Mouse (Mus musculus) hindbrain, embryonic 11.5 days (tissue): ENCODE results near the gene Sfmbt2. TPM values are rescaled to one million over a fixed set of nuclear protein-coding genes. Genes with fewer than 3 reads are reported as not detected.

Experiments used
- ATAC-seq: fragments of 200-750 bp; cut with Nextera tagmentation; 2 replicates; pipeline ENCODE4 v1.8.0; 2017; ENCODE audit warnings: mild to moderate bottlenecking, moderate TSS enrichment, moderate library complexity; ENCODE audit not compliant: low FRiP score
- DNase-seq: peaks from one replicate; pipeline ENCODE4 v3.0.0-alpha.2; 2015; ENCODE audit warnings: low spot score
- H3K27ac ChIP-seq: fragments of 300-500 bp; sonication (generic); 2 replicates; pipeline ENCODE4 v1.5.1; 2014; ENCODE audit warnings: mild to moderate bottlenecking, low read depth, low read length
- H3K27me3 ChIP-seq: fragments of 300-500 bp; sonication (generic); 2 replicates; pipeline ENCODE4 v1.6.1; 2014; ENCODE audit warnings: mild to moderate bottlenecking, low read length, moderate library complexity, mixed read lengths; ENCODE audit not compliant: control insufficient read depth, insufficient read depth
- H3K36me3 ChIP-seq: fragments of 300-500 bp; sonication (generic); 2 replicates; pipeline ENCODE4 v1.6.1; 2014; ENCODE audit warnings: mild to moderate bottlenecking, low read length, moderate library complexity, mixed read lengths; ENCODE audit not compliant: control insufficient read depth, insufficient read depth
- H3K4me1 ChIP-seq: fragments of 300-500 bp; sonication (generic); replicated peaks from 2 replicates; pipeline ENCODE4 v1.6.1; 2014; ENCODE audit warnings: low read length, mixed read lengths; ENCODE audit not compliant: control insufficient read depth, insufficient read depth
- H3K4me2 ChIP-seq: fragments of 300-500 bp; sonication (generic); replicated peaks from 2 replicates; pipeline ENCODE4 v1.6.1; 2014; ENCODE audit warnings: mild to moderate bottlenecking, low read depth, low read length
- H3K4me3 ChIP-seq: fragments of 300-500 bp; sonication (generic); 2 replicates; pipeline ENCODE4 v1.5.1; 2014; ENCODE audit warnings: low read depth, low read length
- H3K9ac ChIP-seq: fragments of 300-500 bp; sonication (generic); 2 replicates; pipeline ENCODE4 v1.6.1; 2014; ENCODE audit warnings: low read depth, low read length
- H3K9me3 ChIP-seq: fragments of 300-500 bp; sonication (generic); 2 replicates; pipeline ENCODE4 v1.6.1; 2016; ENCODE audit warnings: low read length; ENCODE audit not compliant: control insufficient read depth
- WGBS: fragments of 180-500 bp; shearing (Covaris S2); extraction: QIAGEN DNeasy Blood & Tissue Kit; methylation state at CpG from one replicate; pipeline ENCODE4 v1.1.7; 2014; 5-methylcytosine and 5-hydroxymethylcytosine counted together
- polyA plus RNA-seq: library from polyadenylated mRNA; unstranded; fragments of >200 nt; fragmentation: Nextera tagmentation; extraction: Ambion mirVana; gene quantifications from 2 replicates; pipeline ENCODE4 v1.2.1, GENCODE M21; 2014

Sfmbt2 gene
- polyA plus RNA-seq, 1 experiment from 2014 or later: 2.6 TPM

DNA sequence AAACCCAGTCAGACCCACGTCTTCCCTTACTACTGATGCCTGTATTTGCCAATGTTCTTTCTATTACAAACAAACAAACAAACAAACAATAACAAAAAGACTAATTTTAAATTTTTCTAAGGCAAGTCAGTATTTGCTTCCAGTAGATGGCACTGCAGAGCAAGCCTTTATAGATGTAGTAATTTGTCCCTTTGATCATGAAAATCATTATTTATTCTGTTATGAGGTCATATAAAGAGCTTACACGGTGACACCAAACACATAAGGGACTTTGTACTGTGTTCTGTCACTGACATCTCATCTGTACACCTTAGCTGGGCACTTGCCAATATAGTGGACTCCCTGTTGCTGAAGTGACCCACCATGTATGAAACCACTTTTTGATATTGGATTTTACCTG, 4.0 kb upstream of the Sfmbt2 start:
- H3K9ac ChIP-seq: no peak overlapping the region
- H3K36me3 ChIP-seq: no peaks in the 10 kb centered on the region
- H3K4me2 ChIP-seq: no peak overlapping the region
- H3K4me3 ChIP-seq: no peak overlapping the region
- peaks cover 32% of the 10 kb centered on the region for H3K27me3 ChIP-seq
- WGBS: 36% methylated on average over 2 of the region's 2 CpGs
- no peaks in the 10 kb centered on the region for H3K9me3 ChIP-seq
- no peak overlapping the region for H3K27ac ChIP-seq
- peak; percentile 16 for DNase-seq
- H3K4me1 ChIP-seq: no peaks in the 10 kb centered on the region
- ATAC-seq: no peak

DNA sequence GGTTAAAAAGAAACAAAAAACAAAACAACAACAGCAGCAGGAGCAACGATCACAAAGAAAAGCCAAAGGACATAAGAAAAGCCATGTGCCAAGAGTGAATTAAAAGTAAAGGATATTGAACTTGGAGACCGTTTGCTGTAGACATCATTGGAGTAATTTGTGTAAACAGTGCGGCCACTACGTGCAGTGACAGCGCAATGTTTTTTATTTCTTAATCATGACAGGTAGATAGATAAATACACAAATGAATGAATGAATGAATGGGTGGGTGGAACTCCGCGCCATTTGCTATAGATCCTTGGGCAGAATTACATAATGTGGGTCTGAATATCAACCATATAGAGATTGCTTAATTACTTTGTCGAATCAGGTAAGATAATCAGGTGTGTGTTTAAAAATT, 634 bp upstream of the Sfmbt2 start:
- H3K4me1 ChIP-seq: 0 out of 2 replicates have a peak, but pooled peaks cover 5% of the 10 kb centered on the region
- H3K27ac ChIP-seq: no peak overlapping the region
- WGBS: 3% methylated on average over 8 of the region's 8 CpGs
- H3K9me3 ChIP-seq: no peaks in the 10 kb centered on the region
- H3K36me3 ChIP-seq: no peaks in the 10 kb centered on the region
- no peak for ATAC-seq
- no peak overlapping the region for H3K9ac ChIP-seq
- peaks cover 50% of the 10 kb centered on the region for H3K27me3 ChIP-seq
- H3K4me2 ChIP-seq: no peak overlapping the region
- no peak overlapping the region for H3K4me3 ChIP-seq
- peak; percentile 5 for DNase-seq

DNA sequence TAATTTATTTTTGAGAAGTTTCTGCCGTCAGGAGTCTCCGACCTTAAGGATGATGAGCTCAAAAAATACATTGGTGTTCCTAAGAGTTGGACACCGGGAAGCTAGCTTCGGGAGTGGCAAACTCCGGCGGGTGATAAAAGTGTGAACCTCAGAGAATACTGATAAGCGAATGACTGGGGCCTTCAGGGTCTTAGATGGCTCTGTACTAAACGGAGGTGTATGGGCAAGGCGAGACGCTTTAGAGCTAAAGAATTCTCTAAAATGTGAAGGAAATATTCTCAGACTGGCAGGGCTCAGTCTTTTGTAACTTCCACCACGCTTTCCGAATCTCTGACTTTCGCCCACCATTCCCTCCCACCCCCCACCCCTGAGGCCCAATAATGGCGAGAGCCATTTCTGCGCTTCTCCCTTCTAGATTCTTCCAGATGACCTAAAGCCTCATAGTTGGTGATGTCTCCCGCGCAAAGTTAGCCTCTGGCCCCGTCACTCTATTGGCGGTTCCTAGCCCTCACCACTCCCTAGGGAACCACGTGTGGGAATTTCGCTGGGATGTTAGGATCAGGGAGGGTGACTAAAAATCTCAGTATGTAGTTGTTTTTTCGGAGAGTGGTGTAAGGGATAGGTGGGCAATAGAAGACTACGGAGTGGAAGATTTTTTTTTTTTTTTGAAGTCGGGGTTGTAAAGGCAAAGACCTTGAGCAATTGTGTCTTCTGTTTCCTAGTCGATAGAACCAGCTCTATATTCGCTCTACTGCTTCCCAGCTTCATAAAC, 563 bp downstream of the Sfmbt2 start:
- ATAC-seq (no peak), DNase-seq (peak; percentile 49)
- no peaks in the 10 kb centered on the region for H3K9me3 ChIP-seq
- H3K27me3 ChIP-seq: peaks cover 57% of the 10 kb centered on the region
- WGBS: 1% methylated on average over 26 of the region's 26 CpGs
- peaks cover 5% of the 10 kb centered on the region; the same call in 1 of the 2 replicates for H3K4me1 ChIP-seq
- H3K4me3 ChIP-seq: no peak overlapping the region
- H3K4me2 ChIP-seq: no peak overlapping the region
- no peak overlapping the region for H3K27ac ChIP-seq
- no peak overlapping the region for H3K9ac ChIP-seq
- H3K36me3 ChIP-seq: no peaks in the 10 kb centered on the region

DNA sequence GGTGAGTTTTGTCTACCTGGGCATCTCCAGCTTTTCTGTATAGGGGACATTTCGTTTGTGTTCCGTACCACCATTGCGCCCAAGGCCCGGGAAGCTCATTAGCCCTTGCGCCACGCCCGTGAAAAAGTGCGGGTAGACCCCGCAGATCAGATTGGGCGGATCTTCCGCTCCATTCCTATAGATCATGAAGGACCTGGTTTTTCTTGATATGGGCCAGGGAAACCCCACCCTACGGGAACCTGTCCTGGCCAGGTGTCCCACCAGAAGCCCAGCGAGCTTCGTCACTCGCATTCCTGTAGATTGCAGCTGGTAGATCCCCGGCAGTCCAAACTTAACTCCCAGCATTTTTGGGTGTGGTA, 1.1 kb downstream of the Sfmbt2 start:
- peaks cover 5% of the 10 kb centered on the region; the same call in 1 of the 2 replicates for H3K4me1 ChIP-seq
- no peaks in the 10 kb centered on the region for H3K36me3 ChIP-seq
- no peaks in the 10 kb centered on the region for H3K9me3 ChIP-seq
- H3K27ac ChIP-seq: no peak overlapping the region
- H3K4me3 ChIP-seq: no peak overlapping the region
- no peak overlapping the region for H3K9ac ChIP-seq
- H3K27me3 ChIP-seq: peaks cover 61% of the 10 kb centered on the region
- WGBS: under 1% methylated on average over 16 of the region's 16 CpGs
- peak; percentile 44 for DNase-seq
- ATAC-seq: no peak
- H3K4me2 ChIP-seq: no peak overlapping the region

DNA sequence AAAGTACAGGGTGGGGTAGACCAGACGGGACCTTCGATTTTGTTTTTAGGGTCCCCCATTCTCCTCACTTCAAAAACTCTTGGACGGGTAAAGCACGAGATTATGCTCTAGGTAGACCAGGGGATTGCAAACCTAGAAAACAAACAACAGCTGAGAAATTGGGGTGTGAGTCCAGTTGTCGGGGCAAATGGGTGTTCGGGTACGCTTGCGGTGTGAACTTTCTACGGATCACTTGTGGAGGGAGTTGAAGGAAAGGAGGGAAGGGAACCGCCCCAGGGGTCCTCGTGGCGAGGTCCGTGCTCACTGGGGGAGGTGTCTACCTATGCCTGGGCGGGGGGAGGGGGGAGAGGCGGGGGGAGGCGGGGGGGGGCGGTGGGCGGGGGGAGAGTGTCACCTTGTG, 1.6 kb downstream of the Sfmbt2 start:
- DNase-seq: peak; percentile 30
- Histone ChIP-seq H3K4me1 (peaks cover 5% of the 10 kb centered on the region; the same call in 1 of the 2 replicates), H3K27me3 (peaks cover 60% of the 10 kb centered on the region)

DNA sequence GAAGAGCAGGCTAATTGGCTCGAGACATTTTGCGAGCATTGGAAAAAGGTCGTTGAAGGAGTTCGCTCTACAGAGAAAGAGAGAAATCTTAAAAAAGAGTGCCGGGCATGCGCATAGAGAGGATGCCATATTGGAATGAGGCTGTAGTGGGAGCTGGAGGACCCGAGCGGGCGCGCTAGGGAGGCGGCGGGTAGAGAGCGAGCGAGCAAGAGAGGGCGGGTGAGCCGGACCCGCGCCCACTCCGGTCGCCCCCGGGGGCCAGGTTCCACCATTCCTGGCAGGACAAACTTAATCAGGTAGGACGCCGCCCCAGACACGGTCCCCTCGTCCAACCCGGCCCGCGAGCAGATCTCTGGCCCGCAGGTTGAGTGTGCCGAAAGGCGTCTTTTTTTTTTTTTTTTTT, 2.0 kb downstream of the Sfmbt2 start:
- peak; percentile 81 for DNase-seq
- H3K4me1 ChIP-seq: peaks cover 5% of the 10 kb centered on the region; the same call in 1 of the 2 replicates
- H3K27ac ChIP-seq: no peak overlapping the region
- peaks cover 56% of the 10 kb centered on the region for H3K27me3 ChIP-seq
- no peaks in the 10 kb centered on the region for H3K9me3 ChIP-seq
- peak overlapping the region; percentile 45; the same call in 1 of the 2 replicates for H3K9ac ChIP-seq
- peak overlapping the region; percentile 41 for H3K4me3 ChIP-seq
- peak overlapping the region; percentile 90 for H3K4me2 ChIP-seq
- no peaks in the 10 kb centered on the region for H3K36me3 ChIP-seq
- WGBS: under 1% methylated on average over 26 of the region's 31 CpGs
- ATAC-seq: peak; percentile 85

More for the DNA sequence above, 1.6 kb downstream of the Sfmbt2 start:
- no peak overlapping the region for H3K9ac ChIP-seq
- peak; percentile 13; the same call in 1 of the 2 replicates for ATAC-seq
- WGBS: 2% methylated on average over 10 of the region's 18 CpGs
- H3K4me3 ChIP-seq: peak overlapping the region; percentile 41
- no peak overlapping the region for H3K27ac ChIP-seq
- H3K9me3 ChIP-seq: no peaks in the 10 kb centered on the region
- peak overlapping the region; percentile 90 for H3K4me2 ChIP-seq
- H3K36me3 ChIP-seq: no peaks in the 10 kb centered on the region

DNA sequence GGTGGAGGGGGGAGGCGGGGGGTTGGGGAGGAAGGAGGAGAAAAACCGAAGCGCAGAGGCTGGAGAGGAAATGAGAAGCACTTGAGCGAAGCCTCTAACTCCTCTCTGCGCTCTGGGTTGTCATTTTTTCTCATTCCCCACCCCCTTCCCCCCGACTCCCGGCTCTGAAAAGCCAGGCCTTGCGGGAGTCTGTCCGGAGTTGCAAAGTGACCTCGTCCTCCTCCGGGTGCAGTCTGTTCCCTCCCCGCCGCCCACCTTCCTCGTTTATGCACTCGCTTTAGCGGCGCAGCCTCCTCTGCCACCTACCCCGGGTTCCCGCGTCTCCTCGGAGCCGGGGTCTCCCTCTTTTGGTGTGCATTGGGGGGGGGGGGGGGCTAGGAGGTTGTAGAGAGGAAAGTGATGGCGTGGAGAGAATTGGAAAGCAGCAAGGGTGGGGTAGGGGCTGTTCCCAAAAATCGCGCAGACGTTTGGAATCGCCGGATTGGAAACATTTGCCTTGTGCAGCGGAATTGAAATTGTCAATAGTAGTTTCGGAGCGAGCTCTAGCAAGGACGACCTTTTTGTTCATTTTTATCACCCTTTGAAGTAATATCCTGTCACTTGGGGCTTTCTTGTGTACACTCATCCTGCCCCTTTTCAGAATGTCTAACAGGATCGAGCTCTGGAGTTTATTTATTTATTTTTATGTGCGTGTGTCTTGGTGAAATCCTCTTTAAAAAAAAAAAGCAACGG, 2.6 kb downstream of the Sfmbt2 start:
- H3K4me3 ChIP-seq: peak overlapping the region; percentile 41
- H3K36me3 ChIP-seq: no peaks in the 10 kb centered on the region
- H3K9me3 ChIP-seq: no peaks in the 10 kb centered on the region
- H3K27ac ChIP-seq: no peak overlapping the region
- WGBS: under 1% methylated on average over 34 of the region's 35 CpGs
- peak overlapping the region; percentile 90 for H3K4me2 ChIP-seq
- peak; percentile 68 for DNase-seq
- peak overlapping the region; percentile 45; the same call in 1 of the 2 replicates for H3K9ac ChIP-seq
- peak; percentile 34; the same call in 1 of the 2 replicates for ATAC-seq
- peaks cover 5% of the 10 kb centered on the region; the same call in 1 of the 2 replicates for H3K4me1 ChIP-seq
- H3K27me3 ChIP-seq: peaks cover 53% of the 10 kb centered on the region

DNA sequence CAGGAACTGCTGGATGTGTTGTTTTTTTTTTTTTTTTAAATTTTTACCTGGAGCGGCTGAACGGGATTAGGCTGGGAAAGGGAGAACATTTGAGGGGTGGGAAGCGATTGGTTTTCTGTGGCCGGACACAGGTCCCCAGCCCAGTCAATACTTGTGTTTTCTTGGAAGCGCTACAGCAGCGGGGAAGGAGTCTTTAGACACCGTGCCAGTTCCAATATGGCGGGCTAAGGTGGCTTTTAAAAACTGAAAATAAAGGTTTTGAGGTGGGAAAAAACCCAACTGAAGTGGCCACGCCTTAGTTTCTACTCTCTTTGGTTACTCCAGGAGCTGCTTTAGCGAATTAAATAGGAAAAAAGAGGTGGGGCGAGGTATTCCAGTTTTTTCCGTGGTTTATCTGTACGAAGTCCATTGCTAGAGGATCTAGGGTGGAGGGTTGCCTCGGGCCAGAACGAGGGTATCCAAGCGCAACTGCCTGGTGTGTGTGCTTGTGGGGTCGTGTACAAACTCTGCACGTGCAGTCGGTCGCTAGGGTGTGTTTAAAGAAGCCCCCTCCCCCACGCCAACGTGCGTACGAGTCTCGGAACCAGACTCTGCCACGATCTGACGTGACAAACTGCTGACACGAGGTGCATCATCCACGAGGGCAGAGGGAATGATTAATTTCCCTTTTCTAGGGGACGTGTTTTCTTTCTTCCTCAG, 3.3 kb downstream of the Sfmbt2 start:
- Histone ChIP-seq H3K9ac (peak overlapping the region; percentile 15; the same call in 1 of the 2 replicates), H3K9me3 (no peaks in the 10 kb centered on the region), H3K4me2 (peak overlapping the region; percentile 90), H3K4me1 (peaks cover 5% of the 10 kb centered on the region; the same call in 1 of the 2 replicates), H3K4me3 (peak overlapping the region; percentile 41), H3K36me3 (no peaks in the 10 kb centered on the region), H3K27me3 (peaks cover 49% of the 10 kb centered on the region), H3K27ac (no peak overlapping the region)
- DNase-seq (peak; percentile 53), ATAC-seq (peak; percentile 19)
- WGBS: under 1% methylated on average over 30 of the region's 30 CpGs
